Mouse (Mus musculus): ENCODE measurements around the gene Gbp5.
A peak's percentile ranks its signal among the peaks of the same experiment; 100 is the strongest.

Gbp5 gene

GRCm38 (mm10) chr3:142493536-142494061, at the start of gene Gbp5:
Gbp5 (plus strand) TSS chr3:142493978.
- no peak for DNase-seq (ENCODE audit: low read depth)

- no peak for DNase-seq (ENCODE audit: low read depth)
These were observed 39.6 kb upstream of the Gbp5 start for GRCm38 (mm10) chr3:142454198-142454597.

- no peak for DNase-seq (ENCODE audit: low read depth)
These were observed 34.5 kb upstream of the Gbp5 start for GRCm38 (mm10) chr3:142459241-142459640.

- no peak for DNase-seq (ENCODE audit: low read depth)
These were observed 30.7 kb upstream of the Gbp5 start for GRCm38 (mm10) chr3:142462764-142463751.

GRCm38 (mm10) chr3:142474349-142474983, 19.3 kb upstream of the Gbp5 start:
- DNase-seq (ENCODE audit: low read depth), result no peak

- DNase-seq (ENCODE audit: low read depth), result peak; percentile 32
These were observed 17.9 kb upstream of the Gbp5 start for GRCm38 (mm10) chr3:142475913-142476312.

GRCm38 (mm10) chr3:142477866-142478265, 15.9 kb upstream of the Gbp5 start:
- DNase-seq (ENCODE audit: low read depth), result no peak

GRCm38 (mm10) chr3:142478360-142478759, 15.4 kb upstream of the Gbp5 start:
- no peak for DNase-seq (ENCODE audit: low read depth)

GRCm38 (mm10) chr3:142490465-142490864, 3.3 kb upstream of the Gbp5 start:
- peak; percentile 42 for DNase-seq (ENCODE audit: low read depth)

GRCm38 (mm10) chr3:142495146-142495655, 1.4 kb downstream of the Gbp5 start:
- no peak for DNase-seq (ENCODE audit: low read depth)

- no peak for DNase-seq (ENCODE audit: low read depth)
These were observed 2.6 kb downstream of the Gbp5 start for GRCm38 (mm10) chr3:142496113-142497101.

- no peak for DNase-seq (ENCODE audit: low read depth)
These were observed 3.5 kb downstream of the Gbp5 start for GRCm38 (mm10) chr3:142497123-142497841.

- no peak for DNase-seq (ENCODE audit: low read depth)
These were observed 5.2 kb downstream of the Gbp5 start for GRCm38 (mm10) chr3:142498941-142499340.

- DNase-seq (ENCODE audit: low read depth), result no peak
These were observed 34.3 kb downstream of the Gbp5 start for GRCm38 (mm10) chr3:142528116-142528515.

GRCm38 (mm10) chr3:142529597-142529996, 35.8 kb downstream of the Gbp5 start:
- DNase-seq (ENCODE audit: low read depth), result no peak

GRCm38 (mm10) chr3:142530087-142530953, 36.5 kb downstream of the Gbp5 start, which contains the start of gene Gbp7:
Gbp7 (plus strand) TSS chr3:142530342.
- peak; percentile 43 for DNase-seq (ENCODE audit: low read depth)

GRCm38 (mm10) chr3:142531595-142531994, 37.8 kb downstream of the Gbp5 start:
- DNase-seq (ENCODE audit: low read depth), result no peak

GRCm38 (mm10) chr3:142533185-142533584, 39.4 kb downstream of the Gbp5 start:
- DNase-seq (ENCODE audit: low read depth), result no peak

- DNase-seq (ENCODE audit: low read depth), result no peak
These were observed 41.9 kb downstream of the Gbp5 start for GRCm38 (mm10) chr3:142535667-142536066.

GRCm38 (mm10) chr3:142541391-142541790, 47.6 kb downstream of the Gbp5 start:
- no peak for DNase-seq (ENCODE audit: low read depth)

All from c-Kit-positive CD71-positive TER-119-negative erythroid progenitor cells, embryonic 14.5 days (primary cell).